Mouse (Mus musculus) layer of hippocampus, postnatal 10 days (tissue): Measurements from ENCODE around the gene Slc15a4. TPM values are rescaled to one million over a fixed set of nuclear protein-coding genes. Genes with fewer than 3 reads are reported as not detected.
A peak's percentile ranks its signal among the peaks of the same experiment; 100 is the strongest.

Experiments
- DNase-seq, 2 experiments: peaks; one replicate each; pipeline ENCODE4 v3.0.0; 2021; ENCODE audit warnings: low spot score in 2 of 2
- total RNA-seq, 2 experiments: library from RNA; stranded (reverse); gene quantifications; 2 replicates each; pipeline ENCODE4 v1.2.3; 2021

Gene Slc15a4
- total RNA-seq, 2 experiments from 2014 or later: 23.9 to 30.0 TPM

DNA sequence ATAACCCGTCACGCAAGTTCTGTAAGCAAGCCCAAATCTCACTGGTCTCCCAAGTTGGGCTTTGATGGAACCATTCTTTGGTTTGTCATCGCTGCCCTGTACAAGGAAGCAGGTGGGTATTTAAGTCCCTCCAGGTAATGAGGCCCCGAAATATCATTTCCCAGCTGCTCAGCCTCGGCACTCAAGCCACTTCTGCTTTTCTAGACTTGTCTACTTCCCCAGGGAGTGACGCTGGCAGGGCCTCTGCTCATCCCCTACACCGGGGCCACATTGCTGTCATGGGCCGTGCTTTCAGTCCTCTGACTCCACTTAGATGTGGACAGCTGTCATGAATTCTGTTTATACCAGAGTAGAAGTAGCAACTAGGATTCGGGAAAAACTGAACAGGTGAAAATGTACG lies 11.6 kb downstream of the Slc15a4 start:
- no peak for DNase-seq

DNA sequence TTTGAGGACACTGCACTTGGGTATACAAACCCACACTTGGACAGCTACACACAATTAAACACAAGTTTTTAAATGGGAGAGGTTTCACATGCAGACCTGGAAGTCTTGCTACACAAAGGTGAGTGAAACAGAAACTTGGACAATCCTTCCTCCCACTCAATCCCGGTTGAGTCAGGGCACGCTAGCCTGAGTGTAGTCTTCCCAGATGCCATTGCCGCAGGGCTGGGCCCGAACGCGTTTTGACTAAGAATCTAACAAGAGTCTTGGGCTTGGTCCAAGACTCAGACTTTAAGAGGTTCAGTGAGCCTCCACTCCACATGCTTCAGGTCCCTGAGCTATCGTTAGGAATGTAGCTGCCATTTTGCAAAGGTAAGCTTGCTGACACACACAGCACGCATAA lies 12.3 kb downstream of the Slc15a4 start:
- DNase-seq: no peak

DNA sequence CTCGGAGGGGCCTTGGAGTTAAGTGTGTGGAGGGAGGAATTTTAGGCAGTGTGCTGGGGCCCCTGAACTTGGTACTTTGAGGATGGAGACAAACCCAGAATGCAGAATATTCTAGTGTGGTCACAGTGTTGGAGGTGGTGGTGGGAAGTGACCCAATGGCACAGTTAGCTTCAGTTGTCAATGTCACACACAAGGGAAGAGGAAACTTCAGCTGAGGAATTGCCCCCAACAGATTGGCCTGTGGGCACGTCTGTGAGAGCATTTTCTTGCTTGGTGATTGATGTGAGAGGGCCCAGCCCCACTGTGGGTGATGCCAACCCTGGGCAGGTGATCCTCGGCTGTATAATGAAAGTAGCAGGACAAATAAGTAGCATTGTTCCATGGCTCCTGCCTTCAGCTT lies 13.9 kb downstream of the Slc15a4 start:
- DNase-seq: no peak

DNA sequence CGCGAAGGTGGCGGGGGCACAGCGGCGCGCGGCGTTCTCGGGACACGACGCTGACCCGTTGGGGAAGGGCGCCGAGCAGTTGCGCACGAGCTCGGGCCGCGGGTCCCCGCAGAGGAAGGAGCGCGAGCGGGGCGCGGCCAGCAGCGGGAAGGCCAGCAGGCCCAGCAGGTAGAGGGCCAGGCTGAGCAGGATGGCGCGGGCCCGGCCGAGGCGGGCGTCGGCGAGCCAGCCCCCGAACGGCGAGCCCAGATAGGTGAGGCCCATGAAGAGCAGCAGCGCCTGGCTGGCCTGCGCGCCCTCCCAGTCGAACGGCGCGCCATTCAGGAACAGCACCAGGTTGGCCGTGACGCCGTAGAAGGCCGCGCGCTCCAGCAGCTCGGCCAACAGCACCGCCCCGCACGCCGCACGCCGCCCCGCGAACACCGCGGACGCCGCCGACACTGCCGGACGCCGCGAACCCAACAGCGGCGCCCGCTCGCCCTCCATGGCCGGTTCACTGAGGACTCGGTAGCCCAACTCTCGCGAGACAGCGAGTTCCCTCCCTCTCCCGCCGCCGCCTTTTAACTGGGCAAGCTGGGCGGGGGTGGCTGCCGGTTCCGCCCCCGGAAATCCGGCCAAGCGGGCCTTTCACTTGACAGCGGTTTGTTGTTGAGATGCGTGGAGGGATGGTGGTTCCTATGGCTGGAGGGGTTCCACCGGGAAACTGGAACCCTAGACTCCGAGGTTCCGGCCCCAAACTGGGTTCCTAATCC lies 15.6 kb downstream of the Slc15a4 start:
- DNase-seq: peak; percentile 98 to 99

DNA sequence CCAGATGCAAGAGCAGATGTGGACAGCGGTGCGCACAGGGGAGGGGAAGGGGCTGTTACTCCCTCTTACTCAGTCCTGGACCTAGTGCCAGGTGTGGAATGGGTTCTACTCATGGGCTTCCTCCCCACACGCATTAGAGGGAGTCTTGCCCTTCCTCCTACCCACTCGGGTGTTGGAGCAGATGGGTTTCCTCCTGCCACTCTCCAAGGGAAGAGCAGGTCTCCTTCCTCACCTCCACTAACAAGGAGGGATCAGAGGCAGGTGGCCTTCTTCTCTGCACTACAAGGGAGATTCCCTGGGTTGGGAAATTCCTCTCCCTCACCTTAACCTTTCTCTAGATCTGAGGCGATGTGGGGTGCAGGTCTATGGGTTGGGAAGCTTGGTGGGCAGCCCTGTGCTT lies 16.5 kb downstream of the Slc15a4 start:
- DNase-seq: no peak

DNA sequence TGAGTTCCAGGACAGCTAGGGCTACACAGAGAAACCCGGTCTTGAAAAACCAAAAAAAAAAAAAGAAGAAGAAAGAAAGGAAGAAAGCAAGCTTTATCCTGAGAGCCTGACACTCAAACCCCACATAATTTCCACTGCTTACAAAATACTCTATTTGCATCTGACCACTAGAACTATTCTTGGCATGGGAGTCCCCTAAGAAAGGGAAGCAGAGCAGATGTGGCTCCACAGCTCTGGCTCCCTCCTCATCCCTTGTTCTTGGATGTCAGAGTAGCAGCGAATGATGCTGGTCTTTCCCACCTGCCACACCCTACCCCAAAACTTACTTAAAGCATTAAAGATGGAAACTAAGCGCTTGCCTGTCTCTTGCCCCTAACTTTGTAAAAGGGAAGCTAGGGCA lies 17.2 kb downstream of the Slc15a4 start:
- DNase-seq: no peak

DNA sequence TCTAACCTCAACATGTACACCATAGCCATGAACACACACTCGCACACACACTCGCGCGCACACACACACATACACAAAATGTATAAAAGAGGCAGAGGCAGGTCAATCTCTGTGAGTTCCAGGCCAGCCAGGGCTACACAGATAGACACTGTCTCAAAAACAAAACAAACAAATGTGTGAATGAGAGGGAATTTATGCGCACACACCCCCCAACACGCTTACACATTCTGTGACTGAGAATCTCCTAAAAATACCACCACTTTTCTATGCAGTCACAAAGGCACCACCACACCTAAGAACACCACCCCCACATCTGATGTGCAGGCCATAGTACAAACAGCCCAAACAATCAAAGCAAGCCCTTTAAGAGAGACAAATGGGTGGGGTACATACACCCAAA lies 20.3 kb downstream of the Slc15a4 start:
- no peak for DNase-seq

DNA sequence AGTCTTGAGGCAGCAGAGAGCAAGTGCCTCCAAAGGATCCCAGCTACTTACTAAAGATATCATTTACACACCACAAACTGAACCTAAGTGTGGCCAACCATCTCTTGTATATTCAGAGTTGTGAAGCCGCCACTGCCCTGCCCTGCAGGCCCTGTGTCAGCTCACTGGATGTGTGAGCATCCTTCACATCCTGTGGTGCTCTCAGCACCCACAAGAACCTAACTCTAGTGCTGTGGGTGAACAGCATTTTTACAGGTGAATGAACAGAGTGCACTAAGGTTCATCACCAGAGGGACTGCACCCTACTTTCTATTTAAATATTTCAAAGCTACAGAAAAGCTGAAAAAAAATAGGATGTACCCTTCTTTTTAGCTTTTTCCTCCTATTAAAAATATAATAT lies 20.8 kb downstream of the Slc15a4 start:
- DNase-seq: no peak

DNA sequence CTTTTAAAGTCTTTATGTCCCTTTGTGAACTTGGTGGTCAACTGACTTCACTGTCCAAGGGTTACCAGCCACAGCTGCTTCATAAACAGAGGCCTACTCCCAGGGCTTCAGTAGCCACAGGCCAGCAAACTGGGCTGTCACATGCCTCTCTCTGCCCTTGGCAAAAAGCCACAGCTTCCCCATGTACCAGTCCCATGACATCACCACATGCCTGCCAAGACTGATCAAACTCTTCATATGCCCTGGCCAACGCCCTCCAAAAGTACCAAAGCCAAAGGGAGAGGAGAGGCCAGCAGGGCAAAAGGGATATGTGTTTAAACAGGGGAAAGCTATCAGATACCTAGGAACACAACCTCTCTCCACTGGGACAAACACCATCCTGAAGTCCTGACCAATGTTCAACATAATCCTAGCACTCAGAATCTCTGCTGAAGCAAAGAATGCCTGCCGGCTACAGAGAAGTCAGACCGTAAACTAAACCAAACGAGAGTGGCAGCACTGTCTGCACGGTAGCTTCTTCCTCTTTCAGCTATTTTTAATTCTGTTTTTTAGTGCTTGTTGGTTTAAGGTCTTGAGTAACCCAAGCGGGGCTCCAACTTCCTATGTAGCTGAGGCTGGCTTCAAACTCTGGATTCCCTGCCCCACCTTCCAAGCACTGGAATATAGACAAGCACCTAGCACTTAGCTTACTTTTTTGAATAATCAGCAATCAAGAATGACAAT lies 21.7 kb downstream of the Slc15a4 start:
- DNase-seq: no peak

DNA sequence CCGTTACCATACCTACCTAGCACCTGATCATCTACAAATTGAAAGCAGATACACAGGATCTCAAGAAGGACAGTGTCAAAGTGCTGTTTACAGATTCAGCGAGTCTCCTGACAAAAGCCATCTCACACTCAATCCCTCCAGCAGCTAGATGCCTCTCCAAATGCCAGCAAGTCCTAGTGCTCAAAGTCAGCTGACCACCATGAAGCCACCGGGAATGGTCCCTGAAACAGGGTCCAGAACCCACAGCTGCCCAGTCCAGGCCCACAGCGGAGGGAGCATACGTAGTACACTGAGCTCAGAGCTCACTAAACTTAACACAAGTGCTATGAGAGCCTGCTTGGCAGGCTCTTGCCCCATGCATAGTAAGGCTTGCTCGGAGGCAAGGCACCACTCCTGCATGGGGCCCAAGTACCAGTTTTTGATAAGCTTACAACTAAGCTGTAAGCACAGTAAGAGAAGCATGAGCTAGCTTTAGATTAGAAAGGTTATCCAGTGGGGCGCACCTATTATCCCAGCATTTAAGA lies 23.4 kb downstream of the Slc15a4 start:
- no peak for DNase-seq

DNA sequence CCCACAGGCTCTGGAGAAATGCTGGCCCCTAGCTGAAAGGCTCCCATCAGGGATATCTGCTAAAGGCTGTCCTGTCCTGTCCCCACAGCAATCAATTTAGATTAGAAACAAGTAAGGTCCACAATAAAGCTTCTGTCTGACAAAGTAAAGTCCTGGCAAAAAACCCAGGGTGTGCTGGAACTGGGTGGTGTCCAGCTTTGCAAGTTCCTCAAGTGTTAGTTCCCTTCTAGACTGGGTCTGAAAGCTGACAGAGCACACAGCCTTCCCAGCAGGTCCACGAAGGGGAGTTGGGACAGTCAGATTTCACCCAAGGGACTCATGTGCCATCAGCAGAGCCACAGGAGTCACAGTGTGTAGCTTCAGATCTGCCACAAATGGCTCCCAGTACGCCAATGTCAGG lies 25.2 kb downstream of the Slc15a4 start:
- no peak for DNase-seq

DNA sequence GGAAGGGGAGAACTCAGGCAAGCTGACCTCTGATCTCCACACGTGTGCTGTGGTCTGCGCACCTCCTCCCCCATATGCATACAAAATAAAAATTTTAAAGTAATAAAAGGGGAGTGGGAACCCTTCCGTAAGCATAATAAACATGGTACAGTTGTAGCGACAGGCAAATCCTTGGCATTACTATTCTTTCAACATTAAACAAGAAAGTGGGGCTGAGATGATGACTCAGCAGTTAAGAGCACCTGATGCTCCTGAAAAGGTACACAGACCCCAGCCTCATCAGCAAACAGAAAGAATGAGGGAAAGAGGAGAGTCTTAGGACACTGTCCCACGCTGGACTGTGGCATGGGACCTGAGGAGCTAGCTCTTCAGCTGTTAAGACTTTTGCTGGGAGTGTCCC lies 29.7 kb downstream of the Slc15a4 start:
- no peak for DNase-seq

DNA sequence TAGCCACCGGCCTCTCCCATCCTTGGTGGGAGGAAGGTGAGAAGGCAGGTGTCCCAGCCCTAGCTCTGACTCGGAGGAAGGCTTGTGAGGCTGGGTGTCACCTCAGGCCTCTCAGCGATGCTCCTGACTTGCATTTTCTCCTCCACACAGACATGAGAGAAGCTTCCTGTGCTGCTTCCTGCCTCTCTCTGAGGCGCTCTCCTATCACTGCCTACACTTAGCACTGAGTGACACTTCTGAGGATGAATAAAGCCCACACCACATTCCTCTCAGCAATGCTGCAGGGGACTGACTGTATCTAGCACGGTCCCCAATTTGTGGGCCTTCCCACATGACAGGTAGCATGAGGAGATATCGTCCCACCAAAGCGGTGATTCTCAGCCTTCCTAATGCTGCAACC lies 35.8 kb downstream of the Slc15a4 start:
- DNase-seq: no peak

DNA sequence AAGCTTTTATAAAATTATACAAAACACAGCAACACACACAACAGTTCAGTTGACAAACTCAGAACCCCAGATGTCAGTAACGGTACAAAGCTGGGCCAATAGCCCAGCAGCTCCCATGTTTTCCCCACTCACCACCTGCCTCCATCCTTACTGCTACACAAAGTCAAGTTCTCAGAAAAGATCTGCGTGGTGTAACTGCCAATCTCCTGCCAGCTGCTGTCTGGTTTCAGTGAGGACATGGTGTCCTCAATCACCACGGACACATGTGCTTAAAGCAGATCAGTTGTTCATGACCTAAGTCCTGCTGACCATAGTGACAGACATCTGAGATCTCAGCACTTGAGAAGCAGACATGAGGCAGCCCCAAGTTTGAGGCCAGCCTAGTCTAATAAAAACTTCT lies 37.0 kb downstream of the Slc15a4 start:
- no peak for DNase-seq

DNA sequence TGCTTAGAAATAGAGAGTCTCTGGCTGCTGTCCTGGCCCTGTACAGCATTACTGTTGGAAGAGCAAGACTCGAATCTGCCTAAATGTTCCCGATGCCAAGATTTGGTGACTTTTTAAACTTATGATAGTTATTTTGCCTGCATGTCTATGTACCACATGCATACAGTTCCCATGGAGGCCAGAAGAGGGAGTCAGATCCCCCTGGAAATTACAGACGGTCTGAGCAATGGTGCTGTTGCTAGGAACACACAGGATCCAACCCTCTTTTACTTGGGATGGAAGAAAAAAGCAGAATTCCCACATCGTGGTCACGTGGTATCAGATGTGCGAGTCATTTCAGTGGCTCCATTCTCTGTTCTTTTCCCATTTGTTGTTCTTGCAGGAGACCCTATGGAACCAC lies 39.8 kb downstream of the Slc15a4 start:
- peak; percentile 58 for DNase-seq

DNA sequence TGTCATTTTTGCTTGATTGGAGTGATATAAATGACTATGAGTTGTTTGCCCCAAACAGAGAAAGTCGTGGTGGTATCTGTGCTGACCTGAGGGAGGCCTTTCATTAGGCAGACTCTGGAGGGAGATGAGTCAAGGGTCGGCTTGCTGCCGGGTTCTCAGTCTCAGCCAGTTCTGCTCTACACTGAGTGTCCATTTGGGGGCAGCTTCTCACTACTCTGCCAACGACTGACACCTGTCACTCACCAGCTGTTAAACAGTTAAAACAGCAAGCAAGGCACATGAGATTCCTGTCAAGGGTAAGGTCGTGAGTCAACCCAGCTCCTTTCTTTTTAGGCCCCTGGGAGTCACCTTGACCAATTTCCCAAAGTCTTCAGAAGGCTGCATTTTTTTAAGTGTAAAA lies 40.3 kb downstream of the Slc15a4 start:
- DNase-seq: no peak

DNA sequence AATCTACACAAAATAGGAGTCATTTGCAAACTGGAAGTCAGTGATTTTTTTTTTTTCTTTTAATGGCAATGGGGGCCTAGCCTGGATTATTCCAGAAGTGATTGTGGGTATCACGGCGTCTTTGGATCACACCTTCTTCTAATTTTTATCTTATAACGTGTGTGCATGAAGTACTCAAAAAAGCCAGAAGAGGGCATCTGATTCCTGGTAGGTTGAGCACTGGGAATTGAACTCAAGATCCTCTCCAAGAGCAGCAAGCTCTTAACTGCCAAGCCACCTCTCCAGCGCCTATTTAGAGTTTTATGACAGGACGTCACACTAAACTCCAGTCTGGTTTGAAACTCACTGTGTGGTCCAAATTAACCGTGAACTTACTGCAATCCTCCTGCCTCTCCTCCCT lies 44.8 kb downstream of the Slc15a4 start:
- DNase-seq: no peak

DNA sequence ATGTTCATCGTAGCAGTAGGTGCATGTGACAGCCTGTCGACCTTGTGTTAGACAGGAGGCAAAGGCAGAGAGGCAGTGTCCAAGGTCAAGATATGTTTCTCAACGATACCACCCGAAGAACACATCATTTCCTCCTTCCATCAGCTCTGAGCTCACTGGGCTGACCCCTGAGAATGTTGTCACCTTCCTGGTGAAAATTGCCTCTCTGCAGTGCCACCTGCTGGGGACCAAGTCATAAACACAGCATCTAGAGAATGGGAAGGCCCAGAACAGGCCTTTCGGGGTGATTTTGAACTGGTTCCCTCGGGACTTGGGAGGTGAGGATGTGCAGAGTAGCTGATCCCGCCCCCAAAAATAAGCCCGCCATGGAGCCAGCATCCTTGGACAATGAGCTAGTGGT lies 49.0 kb downstream of the Slc15a4 start:
- no peak for DNase-seq

DNA sequence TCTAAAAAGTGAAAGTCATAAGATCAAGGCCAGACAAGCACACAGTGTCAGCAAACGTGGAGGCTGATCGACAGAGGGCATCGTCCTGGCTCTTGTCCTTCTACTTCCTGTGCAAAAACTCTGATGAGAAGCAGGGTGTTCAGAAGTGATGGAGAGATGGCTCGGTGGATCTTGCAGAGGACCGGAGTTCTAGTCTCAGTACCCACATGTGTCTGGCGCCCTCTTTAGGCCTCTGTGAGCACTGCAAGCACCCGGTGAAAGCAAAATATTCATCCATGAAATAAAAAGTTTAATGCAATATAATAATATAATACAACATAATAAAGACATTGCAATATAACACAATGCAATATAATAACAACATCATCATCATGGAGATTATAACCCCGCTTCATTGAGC lies 55.3 kb downstream of the Slc15a4 start:
- peak in 1 of 2 experiments; percentile 26 for DNase-seq

DNA sequence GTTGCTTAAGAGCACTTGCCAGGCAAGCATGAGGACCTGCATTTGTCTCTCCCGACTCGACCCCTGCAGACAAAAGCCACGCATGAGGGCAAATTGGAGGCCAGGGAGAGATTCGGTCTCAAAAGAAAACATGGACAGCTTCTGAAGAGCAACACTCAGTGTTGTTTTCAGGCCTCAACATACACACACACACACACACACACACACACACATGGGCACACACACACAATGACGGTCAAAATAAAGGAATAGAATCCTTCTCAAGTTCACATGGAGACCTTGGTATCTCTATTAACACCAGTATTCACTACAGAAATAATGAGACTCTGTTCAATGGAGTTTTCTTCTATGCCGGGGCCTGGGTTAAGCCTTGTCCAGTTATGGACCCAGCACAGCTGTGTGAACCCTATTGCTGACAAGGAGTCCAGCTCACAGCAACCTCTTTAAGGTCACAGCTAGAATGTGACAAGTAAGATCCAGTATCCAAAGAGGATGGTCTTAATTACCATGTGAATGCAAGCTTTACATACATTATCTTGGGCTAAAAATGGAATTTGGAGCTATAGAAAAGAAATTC lies 65.4 kb downstream of the Slc15a4 start:
- no peak for DNase-seq

DNA sequence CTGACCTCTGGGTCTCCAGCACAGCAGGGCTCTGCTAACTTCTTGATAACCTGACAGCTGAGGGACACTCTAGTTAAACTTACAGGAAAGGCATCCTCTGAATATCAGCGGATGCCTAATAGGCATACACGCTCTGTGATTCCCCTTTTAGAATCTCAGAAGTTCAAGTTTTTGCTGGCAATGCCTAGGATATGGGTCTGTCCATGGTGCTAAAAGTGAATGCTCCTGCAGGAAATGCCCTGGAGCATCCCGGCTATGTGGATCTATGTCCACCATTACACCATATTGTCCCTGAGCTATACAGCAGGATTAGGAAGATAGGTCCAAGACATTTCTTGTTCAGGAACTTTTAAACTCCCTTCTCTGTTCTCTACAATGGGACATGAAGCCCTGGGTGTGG lies 71.6 kb downstream of the Slc15a4 start:
- no peak for DNase-seq

DNA sequence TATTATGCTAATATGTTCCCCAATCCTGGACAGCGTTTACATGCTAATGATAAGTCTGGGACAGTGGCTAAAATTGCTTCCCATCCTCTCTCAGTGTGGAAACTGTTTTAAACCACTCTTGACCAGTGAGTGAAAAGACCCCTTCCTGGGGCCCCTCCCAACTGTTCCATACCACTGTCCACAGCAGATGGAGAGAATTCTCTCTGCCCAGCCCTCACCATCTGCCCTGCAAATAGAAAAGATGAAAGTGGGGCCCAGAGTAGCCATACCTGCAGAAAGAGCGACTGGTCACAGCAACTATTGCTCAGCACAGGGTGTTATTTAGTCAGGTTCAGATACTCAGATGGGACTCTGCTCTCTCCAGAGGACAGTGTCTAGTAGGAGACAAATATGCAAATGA lies 84.6 kb downstream of the Slc15a4 start:
- DNase-seq: no peak
